Mouse (Mus musculus) ES-Bruce4 (cell line): ENCODE data around the gene Tom1l2. TPM values are rescaled to one million over a fixed set of nuclear protein-coding genes. Genes with fewer than 3 reads are reported as not detected.

Experiments
- H3K27ac ChIP-seq: 2 replicates; pipeline ENCODE4 v1.5.1; 2012; ENCODE audit warnings: low read length, inconsistent platforms; ENCODE audit not compliant: insufficient read depth
- H3K27me3 ChIP-seq: 2 replicates; pipeline ENCODE4 v1.6.1; 2012; ENCODE audit warnings: mild to moderate bottlenecking, low read length, inconsistent platforms; ENCODE audit not compliant: control insufficient read depth, poor library complexity, insufficient read depth, severe bottlenecking
- H3K36me3 ChIP-seq: 2 replicates; pipeline ENCODE4 v1.6.1; 2012; ENCODE audit warnings: inconsistent platforms, mild to moderate bottlenecking, low read length, moderate library complexity; ENCODE audit not compliant: control insufficient read depth, poor library complexity, insufficient read depth, severe bottlenecking
- H3K4me1 ChIP-seq: one replicate; pipeline ENCODE4 v1.8.1; 2011; ENCODE audit warnings: low read length; ENCODE audit not compliant: control insufficient read depth, insufficient read depth
- H3K4me3 ChIP-seq: 2 replicates; pipeline ENCODE4 v1.5.1; 2011; ENCODE audit warnings: low read depth, mild to moderate bottlenecking, low read length
- H3K9ac ChIP-seq: 2 replicates; pipeline ENCODE4 v1.6.1; 2012; ENCODE audit warnings: low read depth, mild to moderate bottlenecking, inconsistent platforms; ENCODE audit not compliant: poor library complexity, severe bottlenecking
- H3K9me3 ChIP-seq: replicated peaks from 2 replicates; pipeline ENCODE4 v1.6.1; 2012; ENCODE audit warnings: mild to moderate bottlenecking, low read length, inconsistent platforms; ENCODE audit not compliant: control insufficient read depth, poor library complexity, insufficient read depth, severe bottlenecking
- CTCF ChIP-seq: IDR thresholded peaks from one replicate; pipeline ENCODE4 v1.8.1; 2011; ENCODE audit warnings: low read depth, low read length
- EP300 ChIP-seq: IDR thresholded peaks from 2 replicates; pipeline ENCODE4 v1.6.1; 2011; ENCODE audit warnings: low read depth, low read length; ENCODE audit not compliant: insufficient read depth
- POLR2A ChIP-seq: IDR thresholded peaks from one replicate; pipeline ENCODE4 v1.8.1; 2011; ENCODE audit warnings: low read length; ENCODE audit not compliant: insufficient read depth
- polyA plus RNA-seq: library from polyadenylated mRNA; stranded (reverse); fragments of >200 nt; gene quantifications from 2 replicates; pipeline ENCODE4 v1.2.4, GENCODE M21; 2011; ENCODE audit warnings: low read depth; ENCODE audit not compliant: missing spikeins, insufficient read depth, insufficient read length

Gene Tom1l2
- polyA plus RNA-seq, 1 experiment: 9.9 TPM

- Histone ChIP-seq H3K36me3 (no peaks in the 10 kb centered on the region), H3K27me3 (no peaks in the 10 kb centered on the region), H3K27ac (no peak overlapping the region), H3K9ac (no peak overlapping the region), H3K4me1 (no peaks in the 10 kb centered on the region), H3K9me3 (no peaks in the 10 kb centered on the region), H3K4me3 (no peak overlapping the region)
- TF ChIP-seq CTCF (no peak), POLR2A (no peak), EP300 (no peak)
Measured at GRCm38 (mm10) chr11:60265271-60265985, 87.3 kb downstream of the Tom1l2 start.

GRCm38 (mm10) chr11:60264651-60265050 lies 88.1 kb downstream of the Tom1l2 start:
- no peaks in the 10 kb centered on the region for H3K9me3 ChIP-seq
- no peak overlapping the region for H3K4me3 ChIP-seq
- H3K27me3 ChIP-seq: no peaks in the 10 kb centered on the region
- no peaks in the 10 kb centered on the region for H3K4me1 ChIP-seq
- no peak overlapping the region for H3K9ac ChIP-seq
- H3K27ac ChIP-seq: no peak overlapping the region
- TF ChIP-seq EP300: no peak
- no peak for TF ChIP-seq POLR2A
- no peak for TF ChIP-seq CTCF
- H3K36me3 ChIP-seq: no peaks in the 10 kb centered on the region

- Histone ChIP-seq H3K9ac (no peak overlapping the region), H3K36me3 (no peaks in the 10 kb centered on the region), H3K27me3 (no peaks in the 10 kb centered on the region), H3K27ac (no peak overlapping the region), H3K4me3 (no peak overlapping the region), H3K4me1 (no peaks in the 10 kb centered on the region), H3K9me3 (no peaks in the 10 kb centered on the region)
- TF ChIP-seq CTCF (no peak), POLR2A (no peak), EP300 (no peak)
Measured at GRCm38 (mm10) chr11:60262396-60262795, 90.3 kb downstream of the Tom1l2 start.

GRCm38 (mm10) chr11:60260743-60261142 lies 92.0 kb downstream of the Tom1l2 start:
- Histone ChIP-seq H3K27ac (no peak overlapping the region), H3K27me3 (no peaks in the 10 kb centered on the region), H3K4me3 (no peak overlapping the region), H3K9ac (no peak overlapping the region), H3K36me3 (no peaks in the 10 kb centered on the region), H3K9me3 (no peaks in the 10 kb centered on the region), H3K4me1 (no peaks in the 10 kb centered on the region)
- TF ChIP-seq POLR2A (no peak), CTCF (no peak)

GRCm38 (mm10) chr11:60257696-60258095 lies 95.0 kb downstream of the Tom1l2 start:
- Histone ChIP-seq H3K36me3 (no peaks in the 10 kb centered on the region), H3K9ac (no peak overlapping the region), H3K27me3 (no peaks in the 10 kb centered on the region), H3K4me3 (no peak overlapping the region), H3K4me1 (no peaks in the 10 kb centered on the region), H3K27ac (no peak overlapping the region), H3K9me3 (no peaks in the 10 kb centered on the region)
- TF ChIP-seq POLR2A (no peak), EP300 (no peak), CTCF (no peak)

- H3K9me3 ChIP-seq: no peaks in the 10 kb centered on the region
- H3K4me1 ChIP-seq: no peaks in the 10 kb centered on the region
- no peaks in the 10 kb centered on the region for H3K36me3 ChIP-seq
- H3K27ac ChIP-seq: no peak overlapping the region
- no peak for TF ChIP-seq POLR2A
- TF ChIP-seq CTCF: no peak
- no peak for TF ChIP-seq EP300
- no peak overlapping the region for H3K9ac ChIP-seq
- no peaks in the 10 kb centered on the region for H3K27me3 ChIP-seq
- no peak overlapping the region for H3K4me3 ChIP-seq
Measured at GRCm38 (mm10) chr11:60256713-60257112, 96.0 kb downstream of the Tom1l2 start.
